Mouse (Mus musculus) testis, adult 2 months (tissue): ENCODE results near the gene Gal3st2b.
"Not testable (repeated sequence)": the region's sequence is repeated elsewhere in the genome, so short reads cannot be mapped to it uniquely, and the experiment has no call there.

Experiments
- CTCF ChIP-seq: fragments of 200-500 bp; IDR thresholded peaks from 2 replicates; pipeline ENCODE4 v1.5.1; 2012; ENCODE audit warnings: low read depth, mild to moderate bottlenecking, inconsistent platforms, low read length, moderate library complexity; ENCODE audit not compliant: control insufficient read depth, insufficient read depth, insufficient replicate concordance
- POLR2A ChIP-seq: fragments of 200-500 bp; IDR thresholded peaks from 2 replicates; pipeline ENCODE4 v1.6.1; 2012; ENCODE audit warnings: low read depth, mild to moderate bottlenecking, inconsistent platforms, low read length, moderate library complexity; ENCODE audit not compliant: control insufficient read depth

DNA sequence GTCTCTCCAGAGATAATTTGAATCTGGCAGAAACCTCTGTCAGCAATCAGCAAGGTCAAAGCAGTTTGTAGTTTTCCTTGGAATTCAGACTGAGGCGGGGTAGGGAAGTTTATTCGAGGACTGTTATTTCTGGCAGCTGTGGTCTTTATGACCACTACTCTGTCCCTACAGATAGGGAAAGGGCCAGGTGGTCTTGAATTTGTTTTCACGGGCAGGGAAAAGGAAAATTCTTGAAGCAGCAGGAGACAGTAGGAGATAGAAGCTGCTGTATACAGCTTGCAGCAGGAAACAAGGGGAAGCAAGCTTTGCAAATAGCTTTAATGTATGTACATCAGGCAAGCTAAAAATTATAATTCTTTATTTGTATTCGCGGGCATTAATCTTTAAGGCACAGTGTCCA, 16.8 kb upstream of the Gal3st2b start:
- TF ChIP-seq CTCF, POLR2A: not testable (repeated sequence)
